Mouse (Mus musculus) neural tube, embryonic 12.5 days (tissue): Measurements from ENCODE around the gene 2610507B11Rik. TPM values are rescaled to one million over a fixed set of nuclear protein-coding genes. Genes with fewer than 3 reads are reported as not detected.

Source experiments
- ATAC-seq: fragments of 200-750 bp; cut with Nextera tagmentation; 2 replicates; pipeline ENCODE4 v1.8.0; 2017; ENCODE audit warnings: low read depth, mild to moderate bottlenecking, moderate TSS enrichment, moderate library complexity; ENCODE audit not compliant: low FRiP score
- H3K27ac ChIP-seq: fragments of 300-500 bp; sonication (generic); 2 replicates; pipeline ENCODE4 v1.5.1; 2016
- H3K27me3 ChIP-seq: fragments of 300-500 bp; sonication (generic); replicated peaks from 2 replicates; pipeline ENCODE4 v1.6.1; 2016; ENCODE audit warnings: mild to moderate bottlenecking
- H3K36me3 ChIP-seq: fragments of 300-500 bp; sonication (generic); 2 replicates; pipeline ENCODE4 v1.6.1; 2016; ENCODE audit warnings: mild to moderate bottlenecking
- H3K4me1 ChIP-seq: fragments of 300-500 bp; sonication (generic); 2 replicates; pipeline ENCODE4 v1.6.1; 2016
- H3K4me2 ChIP-seq: fragments of 300-500 bp; sonication (generic); replicated peaks from 2 replicates; pipeline ENCODE4 v1.6.1; 2016; ENCODE audit warnings: mild to moderate bottlenecking
- H3K4me3 ChIP-seq: fragments of 300-500 bp; sonication (generic); 2 replicates; pipeline ENCODE4 v1.5.1; 2016
- H3K9ac ChIP-seq: fragments of 300-500 bp; sonication (generic); 2 replicates; pipeline ENCODE4 v1.6.1; 2016; ENCODE audit warnings: mild to moderate bottlenecking
- H3K9me3 ChIP-seq: fragments of 300-500 bp; sonication (generic); 2 replicates; pipeline ENCODE4 v1.6.1; 2016; ENCODE audit warnings: mild to moderate bottlenecking
- WGBS: fragments of 180-500 bp; shearing (Covaris S2); methylation state at CpG from one replicate; pipeline ENCODE4 v1.1.7; 2016; 5-methylcytosine and 5-hydroxymethylcytosine counted together
- polyA plus RNA-seq: library from polyadenylated mRNA; unstranded; fragments of >200 nt; fragmentation: Nextera tagmentation; extraction: Ambion mirVana; gene quantifications from 2 replicates; pipeline ENCODE4 v1.2.1, GENCODE M21; 2016

2610507B11Rik gene
- polyA plus RNA-seq, 1 experiment from 2014 or later, result 64.9 TPM

- no peak for ATAC-seq
- Histone ChIP-seq H3K27me3 (no peaks in the 10 kb centered on the region), H3K27ac (no peak overlapping the region), H3K4me2 (no peak overlapping the region), H3K36me3 (peaks cover under 1% of the 10 kb centered on the region), H3K9ac (no peak overlapping the region), H3K9me3 (no peaks in the 10 kb centered on the region), H3K4me1 (peaks cover 19% of the 10 kb centered on the region), H3K4me3 (no peak overlapping the region)
- 89% methylated on average over 4 of the region's 4 CpGs for WGBS
Observed at GRCm38 (mm10) chr11:78327215-78327614, 65.7 kb downstream of the 2610507B11Rik start.

GRCm38 (mm10) chr11:78327634-78328511 lies 66.3 kb downstream of the 2610507B11Rik start, which contains the start of gene Pigs:
Pigs (plus strand) TSS chr11:78328415.
- H3K9ac ChIP-seq, result peak within 1 kb of the TSS; percentile 81
- H3K27ac ChIP-seq, result no peak within 1 kb of the TSS

DNA sequence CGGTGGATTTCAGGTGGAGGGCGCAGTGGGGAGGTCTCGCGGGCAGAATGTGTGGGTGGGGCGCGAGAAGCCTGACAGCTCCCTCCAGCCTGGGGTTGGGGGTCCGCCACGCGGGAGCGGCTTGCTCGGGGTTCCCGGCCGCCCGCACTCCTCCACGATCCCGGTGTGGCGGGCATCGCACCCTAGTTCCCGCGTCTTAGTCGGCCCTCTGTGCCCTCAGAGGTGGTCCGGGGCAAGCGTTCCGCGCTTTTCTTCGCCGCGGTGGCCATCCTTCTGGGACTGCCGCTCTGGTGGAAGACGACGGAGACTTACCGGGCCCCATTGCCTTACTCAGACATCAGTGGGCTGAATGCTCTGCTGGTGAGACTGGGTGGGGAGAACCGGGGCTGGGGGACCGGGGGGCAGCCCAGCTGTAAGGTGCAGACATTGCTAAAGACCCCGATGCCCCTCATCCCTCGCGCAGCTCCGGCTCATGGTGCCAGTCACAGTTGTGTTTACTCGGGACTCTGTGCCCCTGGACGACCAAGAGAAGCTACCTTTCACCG lies 67.0 kb downstream of the 2610507B11Rik start:
- Histone ChIP-seq H3K9ac (peak overlapping the region; percentile 81), H3K4me3 (peak overlapping the region; percentile 92), H3K9me3 (no peaks in the 10 kb centered on the region), H3K27me3 (no peaks in the 10 kb centered on the region), H3K4me1 (peaks cover 9% of the 10 kb centered on the region), H3K36me3 (peaks cover 14% of the 10 kb centered on the region), H3K27ac (no peak overlapping the region), H3K4me2 (peak overlapping the region; percentile 91)
- whole genome bisulfite sequencing, result 1% methylated on average over 41 of the region's 41 CpGs
- ATAC-seq, result peak; percentile 64

More at GRCm38 (mm10) chr11:78327634-78328511, 66.3 kb downstream of the 2610507B11Rik start, which contains the start of gene Pigs:
- Histone ChIP-seq H3K4me1 (peaks cover 13% of the 10 kb centered on the region), H3K9me3 (no peaks in the 10 kb centered on the region), H3K4me2 (peak within 1 kb of the TSS; percentile 91), H3K27me3 (no peaks in the 10 kb centered on the region), H3K36me3 (peaks cover 7% of the 10 kb centered on the region), H3K4me3 (peak within 1 kb of the TSS; percentile 92)
- peak; percentile 91 for ATAC-seq
- 14% methylated on average over 37 of the region's 37 CpGs for WGBS

- 97% methylated on average over 12 of the region's 12 CpGs for WGBS
- no peak for ATAC-seq
- peaks cover 9% of the 10 kb centered on the region for H3K4me1 ChIP-seq
- no peak overlapping the region for H3K4me2 ChIP-seq
- H3K9ac ChIP-seq, result no peak overlapping the region
- no peak overlapping the region for H3K4me3 ChIP-seq
- H3K27me3 ChIP-seq, result no peaks in the 10 kb centered on the region
- no peak overlapping the region for H3K27ac ChIP-seq
- no peaks in the 10 kb centered on the region for H3K9me3 ChIP-seq
- peaks cover 45% of the 10 kb centered on the region for H3K36me3 ChIP-seq
Observed at GRCm38 (mm10) chr11:78332676-78333075, 71.1 kb downstream of the 2610507B11Rik start.

DNA sequence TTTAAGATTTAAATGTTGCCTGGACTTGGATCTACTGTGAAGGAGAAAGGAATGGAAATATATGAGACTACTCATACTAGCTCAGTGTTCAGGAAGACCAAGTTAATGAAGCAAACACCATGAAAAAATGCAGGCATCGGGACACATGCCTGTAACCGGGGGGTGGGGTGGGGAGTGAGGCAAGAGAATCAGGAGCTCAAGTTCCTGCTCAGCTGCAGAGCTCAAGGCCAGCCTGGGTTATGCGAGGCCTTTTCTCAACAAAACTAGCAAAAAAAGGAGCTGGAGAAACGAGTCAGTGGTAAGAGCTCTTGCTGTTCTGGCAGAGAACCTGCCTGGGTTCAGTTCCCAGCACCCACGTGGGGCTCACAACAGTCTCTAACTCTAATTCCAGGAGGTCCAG lies 72.4 kb downstream of the 2610507B11Rik start:
- Histone ChIP-seq H3K4me3 (no peak overlapping the region), H3K36me3 (peaks cover 55% of the 10 kb centered on the region), H3K9me3 (no peaks in the 10 kb centered on the region), H3K27ac (no peak overlapping the region), H3K27me3 (no peaks in the 10 kb centered on the region), H3K4me2 (no peak overlapping the region), H3K9ac (no peak overlapping the region), H3K4me1 (peaks cover 4% of the 10 kb centered on the region)
- 86% methylated on average over 5 of the region's 5 CpGs for WGBS
- no peak for ATAC-seq

DNA sequence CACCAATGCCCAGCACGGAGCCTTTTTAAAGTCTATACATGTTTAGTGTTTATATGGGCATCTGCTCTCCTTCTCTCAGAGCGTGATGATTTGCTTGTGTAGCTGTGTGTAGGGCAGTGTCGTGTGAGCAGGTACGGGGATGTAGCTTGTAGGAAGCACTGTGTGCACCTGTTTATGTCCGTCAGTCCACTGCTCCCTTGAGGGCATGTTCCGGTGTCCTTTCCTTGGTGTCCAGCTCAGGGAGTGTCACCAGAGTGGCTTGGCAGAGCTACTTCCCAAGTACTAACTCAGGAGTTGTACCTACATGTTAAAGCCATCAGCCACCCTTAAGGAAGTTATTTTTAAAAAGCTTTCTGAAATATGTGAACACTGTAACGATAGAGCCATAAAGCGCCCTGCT lies 75.5 kb downstream of the 2610507B11Rik start:
- H3K36me3 ChIP-seq, result peaks cover 82% of the 10 kb centered on the region

More for the DNA sequence above, 75.5 kb downstream of the 2610507B11Rik start:
- no peak overlapping the region for H3K9ac ChIP-seq
- 95% methylated on average over 8 of the region's 8 CpGs for WGBS
- no peak for ATAC-seq
- H3K4me1 ChIP-seq, result no peaks in the 10 kb centered on the region
- no peak overlapping the region for H3K27ac ChIP-seq
- no peaks in the 10 kb centered on the region for H3K27me3 ChIP-seq
- H3K4me2 ChIP-seq, result no peak overlapping the region
- no peak overlapping the region for H3K4me3 ChIP-seq
- no peaks in the 10 kb centered on the region for H3K9me3 ChIP-seq

Other genes with a start within 250 kb of the 2610507B11Rik start
- gene Dhrs13, start 229.5 kb upstream of the 2610507B11Rik start, polyA plus RNA-seq, result 24.5 and 29.0 TPM in 2 replicates
- 74.8 and 81.0 TPM in 2 replicates for gene Flot2, start 223.8 kb upstream of the 2610507B11Rik start, polyA plus RNA-seq
- gene Eral1, start 181.4 kb upstream of the 2610507B11Rik start, polyA plus RNA-seq, result 29.7 and 32.4 TPM in 2 replicates
- gene Fam222b, start 167.1 kb upstream of the 2610507B11Rik start, polyA plus RNA-seq, result 25.3 and 27.9 TPM in 2 replicates
- 153 and 174 TPM in 2 replicates for gene Traf4, start 96.2 kb upstream of the 2610507B11Rik start, polyA plus RNA-seq
- gene Nek8, start 85.1 kb upstream of the 2610507B11Rik start, polyA plus RNA-seq, result 10.2 and 11.1 TPM in 2 replicates
- gene Tlcd1, start 85.0 kb upstream of the 2610507B11Rik start, polyA plus RNA-seq, result 8.2 and 10.5 TPM in 2 replicates
- gene Rpl23a, start 78.2 kb upstream of the 2610507B11Rik start, polyA plus RNA-seq, result 895 and 982 TPM in 2 replicates
- 71.0 and 76.5 TPM in 2 replicates for gene Rab34, start 73.3 kb upstream of the 2610507B11Rik start, polyA plus RNA-seq
- 2.5 and 2.9 TPM in 2 replicates for gene Proca1, start 68.4 kb upstream of the 2610507B11Rik start, polyA plus RNA-seq
- gene Sdf2, start 16.0 kb upstream of the 2610507B11Rik start, polyA plus RNA-seq, result 59.8 and 60.8 TPM in 2 replicates
- 34.0 and 40.5 TPM in 2 replicates for gene Supt6, start 15.8 kb upstream of the 2610507B11Rik start, polyA plus RNA-seq
- 0.20 and 0.52 TPM in 2 replicates for gene BC030499, start 29.1 kb downstream of the 2610507B11Rik start, polyA plus RNA-seq
- 33.6 and 34.2 TPM in 2 replicates for gene Spag5, start 39.8 kb downstream of the 2610507B11Rik start, polyA plus RNA-seq
- 16.8 and 17.2 TPM in 2 replicates for gene Aldoc, start 61.2 kb downstream of the 2610507B11Rik start, polyA plus RNA-seq
- 66.4 and 73.6 TPM in 2 replicates for gene Pigs, start 66.7 kb downstream of the 2610507B11Rik start, polyA plus RNA-seq
- 80.8 and 89.3 TPM in 2 replicates for gene Unc119, start 81.7 kb downstream of the 2610507B11Rik start, polyA plus RNA-seq
- gene Foxn1, start 124.8 kb downstream of the 2610507B11Rik start, polyA plus RNA-seq, result not detected in 2 replicates
- not detected in 2 replicates for gene Slc13a2, start 160.5 kb downstream of the 2610507B11Rik start, polyA plus RNA-seq
- gene Slc46a1, start 203.9 kb downstream of the 2610507B11Rik start, polyA plus RNA-seq, result 17.5 and 17.6 TPM in 2 replicates
- gene Sarm1, start 236.0 kb downstream of the 2610507B11Rik start, polyA plus RNA-seq, result 35.0 and 37.0 TPM in 2 replicates
- 109 and 116 TPM in 2 replicates for gene Vtn, start 237.3 kb downstream of the 2610507B11Rik start, polyA plus RNA-seq
- gene Sebox, start 241.7 kb downstream of the 2610507B11Rik start, polyA plus RNA-seq, result not detected in 2 replicates